ENCODE assay signal across 12 mouse cellular contexts in genomic region chr10:21467425-21468085, GRCm38 (mm10).
DNase-seq lines count a peak whose midpoint lies in the region; ATAC-seq and TF ChIP-seq lines count a peak whose summit lies in the region.
"Had no signal": no experiment of that assay in that cellular context is flagged by ENCODE, and none has a peak within 500 bp of the region (broad histone marks: within the 10 kb centered on the region; RNA-seq: fewer than 3 reads in every experiment).

No protein-coding gene starts in this region.

- WGBS in liver, adult 2 months: 53% methylated on average over 4 of the region's 4 CpGs
- 42% methylated on average over 4 of the region's 4 CpGs for WGBS in liver, embryonic 12.5 days (ENCODE audit: insufficient replicate concordance)
- 4% methylated on average over 4 of the region's 4 CpGs for WGBS in forebrain, embryonic 10.5 days

- no peak for ATAC-seq in liver, embryonic 12.5 days

- no peaks in the 10 kb centered on the region for H3K36me3 ChIP-seq in liver, adult 2 months (ENCODE audit: control insufficient read depth, insufficient read depth, low read length)
- H3K36me3 ChIP-seq in liver, embryonic 12.5 days: no peaks in the 10 kb centered on the region
- H3K36me3 ChIP-seq in forebrain, embryonic 10.5 days (replicated peaks): no peaks in the 10 kb centered on the region
- H3K36me3 ChIP-seq: hindbrain, embryonic 13.5 days had no signal

- H3K4me1 ChIP-seq in liver, adult 2 months (ENCODE audit: control insufficient read depth, insufficient read depth, low read length): peaks cover 10% of the 10 kb centered on the region
- H3K4me1 ChIP-seq in liver, embryonic 12.5 days: peaks cover 3% of the 10 kb centered on the region; the same call in 1 of the 2 replicates
- H3K4me1 ChIP-seq in forebrain, embryonic 10.5 days: peaks cover 40% of the 10 kb centered on the region

- no peak overlapping the region for H3K27ac ChIP-seq in liver, adult 2 months (replicated peaks; ENCODE audit: insufficient read depth, low read depth, low read length)
- H3K27ac ChIP-seq in liver, embryonic 12.5 days: no peak overlapping the region
- peak overlapping the region; percentile 48; the same call in 1 of the 2 replicates for H3K27ac ChIP-seq in forebrain, embryonic 10.5 days
- H3K27ac ChIP-seq: hindbrain, embryonic 13.5 days had no signal

- no peak overlapping the region for H3K4me3 ChIP-seq in liver, adult 2 months (ENCODE audit: insufficient read depth, low read depth, low read length)
- H3K4me3 ChIP-seq in liver, embryonic 12.5 days: no peak overlapping the region
- H3K4me3 ChIP-seq in forebrain, embryonic 10.5 days: no peak overlapping the region
- H3K4me3 ChIP-seq: hindbrain, embryonic 13.5 days had no signal

- no peak for TF ChIP-seq POLR2A in liver, adult 2 months (IDR thresholded peaks at IDR 0.05; ENCODE audit: extremely low read depth, insufficient read depth, low read length)

- no peak overlapping the region for H3K4me2 ChIP-seq in liver, embryonic 12.5 days
- H3K4me2 ChIP-seq: hindbrain, embryonic 13.5 days; lung, embryonic 14.5 days had no signal

- H3K27me3 ChIP-seq in liver, adult 2 months (ENCODE audit: control insufficient read depth, insufficient read depth, low read length): no peaks in the 10 kb centered on the region
- peaks cover 3% of the 10 kb centered on the region; the same call in 1 of the 2 replicates for H3K27me3 ChIP-seq in liver, embryonic 12.5 days (replicated peaks)
- peaks cover 69% of the 10 kb centered on the region for H3K27me3 ChIP-seq in forebrain, embryonic 10.5 days (ENCODE audit: poor library complexity, severe bottlenecking)

- no peak for TF ChIP-seq CTCF in liver, adult 2 months (IDR thresholded peaks at IDR 0.05; ENCODE audit: low read depth, low read length)

- no peaks in the 10 kb centered on the region for H3K9me3 ChIP-seq in liver, embryonic 12.5 days (replicated peaks)
- no peaks in the 10 kb centered on the region for H3K9me3 ChIP-seq in forebrain, embryonic 10.5 days
- H3K9me3 ChIP-seq: hindbrain, embryonic 13.5 days had no signal

- H3K79me2 ChIP-seq in liver, adult 2 months (ENCODE audit: control insufficient read depth, insufficient read depth, low read length): no peaks in the 10 kb centered on the region

- DNase-seq in cerebellum, postnatal 10 days: peak; percentile 36 to 47
- DNase-seq in cerebellum, adult 11 months: no peak
- DNase-seq in liver, adult 2 months (ENCODE audit: extremely low read depth, low read depth, low spot score): peak; percentile 48
- DNase-seq in forebrain, embryonic 10.5 days (ENCODE audit: extremely low spot score, low spot score): peak; percentile 25
- peak; percentile 36 for DNase-seq in kidney, postnatal 14 days
- DNase-seq in lung, postnatal 14 days: no peak
- no peak for DNase-seq in frontal cortex, postnatal 14 days (ENCODE audit: low spot score in 2 of 2)
- DNase-seq: adrenal gland, postnatal 14 days; cerebellum, postnatal 36 days; lung, embryonic 14.5 days had no signal

- no peak overlapping the region for H3K9ac ChIP-seq in liver, adult 2 months (ENCODE audit: low read depth, low read length)
- no peak overlapping the region for H3K9ac ChIP-seq in liver, embryonic 12.5 days
- H3K9ac ChIP-seq: hindbrain, embryonic 13.5 days; lung, embryonic 14.5 days had no signal

Comparison
In these comparisons a context has a peak if more than half of its experiments do, and no peak if none do; other contexts are left out.
1. DNase-seq: peak in cerebellum, postnatal 10 days (2 of 2), liver, adult 2 months (single experiment), forebrain, embryonic 10.5 days (single experiment) and kidney, postnatal 14 days (single experiment); none in cerebellum, adult 11 months (single experiment), lung, postnatal 14 days (single experiment) and frontal cortex, postnatal 14 days (0 of 2).